Mouse (Mus musculus) midbrain, embryonic 12.5 days (tissue): ENCODE measurements around the gene Kif22. TPM values are rescaled to one million over a fixed set of nuclear protein-coding genes. Genes with fewer than 3 reads are reported as not detected.

Experiments used
- ATAC-seq: fragments of 200-750 bp; cut with Nextera tagmentation; 2 replicates; pipeline ENCODE4 v1.8.0; 2017; ENCODE audit warnings: low read depth, moderate TSS enrichment, moderate library complexity; ENCODE audit not compliant: low FRiP score
- H3K27ac ChIP-seq: fragments of 300-500 bp; sonication (generic); replicated peaks from 2 replicates; pipeline ENCODE4 v1.5.1; 2016; ENCODE audit warnings: mild to moderate bottlenecking
- H3K27me3 ChIP-seq: fragments of 300-500 bp; sonication (generic); 2 replicates; pipeline ENCODE4 v1.6.1; 2016; ENCODE audit warnings: mild to moderate bottlenecking
- H3K36me3 ChIP-seq: fragments of 300-500 bp; sonication (generic); 2 replicates; pipeline ENCODE4 v1.6.1; 2016
- H3K4me1 ChIP-seq: fragments of 300-500 bp; sonication (generic); 2 replicates; pipeline ENCODE4 v1.6.1; 2016
- H3K4me2 ChIP-seq: fragments of 300-500 bp; sonication (generic); replicated peaks from 2 replicates; pipeline ENCODE4 v1.6.1; 2016; ENCODE audit warnings: mild to moderate bottlenecking, moderate library complexity
- H3K4me3 ChIP-seq: fragments of 300-500 bp; sonication (generic); 2 replicates; pipeline ENCODE4 v1.5.1; 2016; ENCODE audit warnings: mild to moderate bottlenecking
- H3K9ac ChIP-seq: fragments of 300-500 bp; sonication (generic); replicated peaks from 2 replicates; pipeline ENCODE4 v1.6.1; 2016; ENCODE audit warnings: mild to moderate bottlenecking, moderate library complexity
- H3K9me3 ChIP-seq: fragments of 300-500 bp; sonication (generic); 2 replicates; pipeline ENCODE4 v1.6.1; 2016; ENCODE audit warnings: mild to moderate bottlenecking
- WGBS: fragments of 180-500 bp; shearing (Covaris S2); methylation state at CpG from one replicate; pipeline ENCODE4 v1.1.7; 2016; 5-methylcytosine and 5-hydroxymethylcytosine counted together
- polyA plus RNA-seq: library from polyadenylated mRNA; unstranded; fragments of >200 nt; fragmentation: Nextera tagmentation; extraction: Ambion mirVana; gene quantifications from 2 replicates; pipeline ENCODE4 v1.2.1, GENCODE M21; 2016

The Kif22 gene
- polyA plus RNA-seq, 1 experiment from 2014 or later: 136 TPM

DNA sequence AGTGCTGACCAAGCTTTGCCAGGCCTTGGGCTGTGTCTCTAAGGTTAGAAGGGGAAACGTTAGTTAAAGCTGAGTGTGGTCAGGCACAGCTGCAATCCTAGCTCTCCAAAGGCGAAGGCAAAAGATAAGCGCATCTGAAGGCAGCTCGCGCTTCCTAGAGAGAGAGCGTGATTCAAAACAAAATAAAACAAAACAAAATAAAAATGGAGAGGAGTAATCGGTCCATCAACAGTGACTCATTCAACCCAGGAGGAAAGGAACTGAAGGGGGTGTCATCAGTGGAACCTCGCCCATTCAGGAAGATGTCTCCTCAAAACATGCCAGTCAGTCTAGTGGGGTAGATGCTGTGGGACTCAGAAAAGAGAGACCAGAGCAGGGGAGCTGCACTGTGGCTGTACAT lies 40.0 kb upstream of the Kif22 start:
- H3K9me3 ChIP-seq: no peaks in the 10 kb centered on the region

GRCm38 (mm10) chr7:127080045-127080444 lies 37.8 kb upstream of the Kif22 start:
- WGBS: 79% methylated on average over 3 of the region's 3 CpGs
- H3K4me1 ChIP-seq: no peaks in the 10 kb centered on the region
- H3K9me3 ChIP-seq: no peaks in the 10 kb centered on the region
- H3K36me3 ChIP-seq: no peaks in the 10 kb centered on the region
- H3K4me3 ChIP-seq: no peak overlapping the region
- H3K27me3 ChIP-seq: no peaks in the 10 kb centered on the region
- no peak overlapping the region for H3K27ac ChIP-seq
- ATAC-seq: no peak
- H3K9ac ChIP-seq: no peak overlapping the region
- H3K4me2 ChIP-seq: no peak overlapping the region

More for the DNA sequence above, 40.0 kb upstream of the Kif22 start:
- Histone ChIP-seq H3K27me3 (no peaks in the 10 kb centered on the region), H3K27ac (no peak overlapping the region), H3K4me1 (no peaks in the 10 kb centered on the region), H3K4me3 (no peak overlapping the region), H3K9ac (no peak overlapping the region), H3K4me2 (no peak overlapping the region), H3K36me3 (no peaks in the 10 kb centered on the region)
- ATAC-seq: no peak
- WGBS: 87% methylated on average over 8 of the region's 8 CpGs

- Histone ChIP-seq H3K27ac (no peak overlapping the region), H3K36me3 (no peaks in the 10 kb centered on the region), H3K4me1 (no peaks in the 10 kb centered on the region), H3K4me2 (no peak overlapping the region), H3K27me3 (no peaks in the 10 kb centered on the region), H3K9ac (no peak overlapping the region), H3K4me3 (no peak overlapping the region), H3K9me3 (no peaks in the 10 kb centered on the region)
- no peak for ATAC-seq
- 82% methylated on average over 3 of the region's 3 CpGs for WGBS
These were observed 35.4 kb upstream of the Kif22 start for GRCm38 (mm10) chr7:127077692-127078091.

- H3K9me3 ChIP-seq: no peaks in the 10 kb centered on the region
- no peaks in the 10 kb centered on the region for H3K4me1 ChIP-seq
- no peak overlapping the region for H3K9ac ChIP-seq
- no peak for ATAC-seq
- H3K4me3 ChIP-seq: no peak overlapping the region
- H3K4me2 ChIP-seq: no peak overlapping the region
- 93% methylated on average over 5 of the region's 5 CpGs for WGBS
- H3K27ac ChIP-seq: no peak overlapping the region
- no peaks in the 10 kb centered on the region for H3K27me3 ChIP-seq
- H3K36me3 ChIP-seq: no peaks in the 10 kb centered on the region
These were observed 33.9 kb upstream of the Kif22 start for GRCm38 (mm10) chr7:127076188-127076587.

DNA sequence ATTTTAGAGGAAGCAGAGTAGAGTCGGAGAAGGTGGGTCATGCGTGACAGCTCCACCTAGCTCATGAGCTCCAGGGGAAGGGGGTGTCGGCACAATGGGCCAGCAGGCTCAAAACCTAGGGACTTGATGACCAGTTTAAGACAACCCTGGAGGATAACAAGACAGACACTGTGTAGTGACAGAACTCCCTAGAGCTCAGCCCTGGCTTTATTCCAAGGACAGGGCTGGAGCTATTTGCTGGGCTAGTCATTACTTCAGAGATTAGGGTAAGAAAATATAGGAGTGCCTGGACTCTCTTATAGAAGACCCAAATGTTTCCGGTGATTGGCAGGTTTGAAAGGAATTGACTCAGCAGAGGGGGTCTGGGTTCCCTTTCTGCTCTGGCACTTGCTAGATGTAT lies 30.9 kb upstream of the Kif22 start:
- ATAC-seq: no peak
- H3K27ac ChIP-seq: no peak overlapping the region
- H3K4me2 ChIP-seq: no peak overlapping the region
- H3K4me1 ChIP-seq: no peaks in the 10 kb centered on the region
- H3K36me3 ChIP-seq: no peaks in the 10 kb centered on the region
- 84% methylated on average over 4 of the region's 4 CpGs for WGBS
- no peak overlapping the region for H3K4me3 ChIP-seq
- H3K9me3 ChIP-seq: no peaks in the 10 kb centered on the region
- H3K27me3 ChIP-seq: no peaks in the 10 kb centered on the region
- H3K9ac ChIP-seq: no peak overlapping the region

- no peak overlapping the region for H3K9ac ChIP-seq
- H3K27ac ChIP-seq: no peak overlapping the region
- no peaks in the 10 kb centered on the region for H3K4me1 ChIP-seq
- H3K27me3 ChIP-seq: no peaks in the 10 kb centered on the region
- no peaks in the 10 kb centered on the region for H3K36me3 ChIP-seq
- ATAC-seq: no peak
- H3K4me2 ChIP-seq: no peak overlapping the region
- no peak overlapping the region for H3K4me3 ChIP-seq
- 71% methylated on average over 4 of the region's 4 CpGs for WGBS
- H3K9me3 ChIP-seq: no peaks in the 10 kb centered on the region
These were observed 28.7 kb upstream of the Kif22 start for GRCm38 (mm10) chr7:127070871-127071413.

DNA sequence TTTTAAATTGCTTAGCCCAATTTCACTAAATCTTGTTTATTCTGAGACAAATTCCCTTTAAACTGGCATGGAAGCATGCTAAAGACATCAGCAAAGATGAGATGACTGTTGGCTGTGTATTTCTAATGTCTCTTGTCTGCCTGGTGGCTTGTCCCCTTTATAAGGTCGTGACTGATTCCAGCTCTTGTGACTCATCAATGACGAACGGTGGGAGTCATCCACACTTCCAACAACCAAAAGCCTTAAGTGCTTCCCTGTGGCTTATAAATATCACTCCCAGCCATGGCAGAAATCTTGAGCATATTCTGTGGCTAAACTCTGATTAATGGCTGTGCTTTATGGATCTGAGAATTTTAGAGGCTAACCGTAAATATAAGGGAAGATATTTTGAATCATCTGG lies 24.0 kb upstream of the Kif22 start:
- no peak overlapping the region for H3K9ac ChIP-seq
- H3K4me1 ChIP-seq: no peaks in the 10 kb centered on the region
- H3K9me3 ChIP-seq: no peaks in the 10 kb centered on the region
- H3K27ac ChIP-seq: no peak overlapping the region
- H3K27me3 ChIP-seq: no peaks in the 10 kb centered on the region
- no peaks in the 10 kb centered on the region for H3K36me3 ChIP-seq
- H3K4me2 ChIP-seq: no peak overlapping the region
- H3K4me3 ChIP-seq: no peak overlapping the region
- no peak for ATAC-seq
- WGBS: 87% methylated on average over 4 of the region's 4 CpGs

DNA sequence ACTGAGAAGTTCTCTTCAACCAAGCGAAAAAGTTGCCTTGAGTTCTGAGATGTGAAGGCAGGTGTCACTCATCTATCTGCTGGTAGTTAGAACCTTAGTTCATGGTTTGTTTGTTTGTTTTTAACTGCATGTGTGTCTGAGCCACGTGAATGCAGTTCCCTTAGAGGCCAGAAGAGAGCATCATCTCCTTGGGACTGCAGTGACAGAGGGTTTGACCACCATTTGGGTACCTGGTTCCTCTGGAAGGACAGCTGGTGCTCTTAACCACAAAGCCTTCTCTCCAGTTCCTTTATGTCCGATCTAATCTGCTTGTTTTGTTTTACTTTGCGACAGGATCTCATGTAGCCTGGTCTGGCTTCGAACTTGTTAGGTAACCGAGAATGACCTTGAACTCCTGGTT lies 23.3 kb upstream of the Kif22 start:
- no peaks in the 10 kb centered on the region for H3K36me3 ChIP-seq
- WGBS: 89% methylated on average over 6 of the region's 6 CpGs
- no peaks in the 10 kb centered on the region for H3K27me3 ChIP-seq
- no peak overlapping the region for H3K4me2 ChIP-seq
- no peak for ATAC-seq
- H3K27ac ChIP-seq: no peak overlapping the region
- H3K9ac ChIP-seq: no peak overlapping the region
- H3K4me1 ChIP-seq: no peaks in the 10 kb centered on the region
- H3K4me3 ChIP-seq: no peak overlapping the region
- no peaks in the 10 kb centered on the region for H3K9me3 ChIP-seq

DNA sequence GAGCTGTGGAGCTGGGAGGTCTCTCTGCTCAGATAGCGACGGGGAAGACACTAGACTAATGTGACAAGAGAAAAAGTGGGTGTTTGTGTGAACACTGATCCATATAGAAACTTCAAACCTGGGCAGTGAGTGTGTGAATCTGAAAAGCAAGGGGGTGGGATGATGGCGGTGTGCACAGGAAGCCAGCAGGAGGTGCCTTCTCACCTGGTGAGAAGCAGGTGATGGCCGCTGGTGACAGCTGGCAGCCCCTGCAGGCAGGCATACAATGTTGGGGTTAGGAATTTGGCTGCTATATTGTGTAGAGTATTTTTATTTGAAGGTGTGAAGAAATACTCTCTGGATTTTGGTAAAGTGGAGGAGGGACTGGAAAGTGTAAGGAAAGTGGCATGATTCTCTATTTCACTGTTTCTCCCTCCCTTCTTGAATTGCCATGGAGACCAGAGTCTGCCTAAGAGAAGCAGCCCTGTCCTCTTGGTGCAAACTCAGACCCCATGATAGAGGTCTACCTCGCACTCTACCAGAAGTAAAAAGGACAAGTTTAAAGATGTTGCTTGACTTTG lies 12.8 kb upstream of the Kif22 start:
- no peak for ATAC-seq
- Histone ChIP-seq H3K27me3 (no peaks in the 10 kb centered on the region), H3K36me3 (no peaks in the 10 kb centered on the region), H3K4me2 (no peak overlapping the region), H3K9me3 (no peaks in the 10 kb centered on the region), H3K27ac (no peak overlapping the region), H3K9ac (no peak overlapping the region), H3K4me3 (no peak overlapping the region), H3K4me1 (no peaks in the 10 kb centered on the region)
- 67% methylated on average over 5 of the region's 5 CpGs for WGBS

DNA sequence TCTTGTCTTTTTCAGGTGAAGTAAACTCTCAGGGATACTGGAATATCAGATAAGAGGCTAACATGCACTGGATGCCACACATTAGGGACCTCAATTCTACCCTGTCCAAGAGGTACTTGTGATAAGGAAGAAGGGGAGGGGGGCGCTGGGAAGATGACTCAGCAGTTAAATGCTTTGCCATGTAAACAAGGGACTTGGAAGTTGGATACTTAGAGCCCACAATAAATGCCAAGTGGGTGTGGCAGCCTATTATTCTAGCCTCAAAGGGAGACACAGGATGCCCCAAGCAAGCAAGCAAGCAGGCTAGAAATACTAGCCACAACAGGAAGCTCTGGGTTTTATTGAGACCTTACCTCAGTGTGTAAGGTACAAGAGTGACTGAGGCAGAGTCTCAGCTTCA lies 11.0 kb downstream of the Kif22 start:
- no peak overlapping the region for H3K4me2 ChIP-seq
- no peaks in the 10 kb centered on the region for H3K27me3 ChIP-seq
- no peak for ATAC-seq
- no peak overlapping the region for H3K27ac ChIP-seq
- H3K9me3 ChIP-seq: no peaks in the 10 kb centered on the region
- H3K36me3 ChIP-seq: peaks cover 73% of the 10 kb centered on the region
- H3K4me3 ChIP-seq: no peak overlapping the region
- 88% methylated on average over 1 of the region's 1 CpGs for WGBS
- H3K9ac ChIP-seq: no peak overlapping the region
- H3K4me1 ChIP-seq: peaks cover 8% of the 10 kb centered on the region

DNA sequence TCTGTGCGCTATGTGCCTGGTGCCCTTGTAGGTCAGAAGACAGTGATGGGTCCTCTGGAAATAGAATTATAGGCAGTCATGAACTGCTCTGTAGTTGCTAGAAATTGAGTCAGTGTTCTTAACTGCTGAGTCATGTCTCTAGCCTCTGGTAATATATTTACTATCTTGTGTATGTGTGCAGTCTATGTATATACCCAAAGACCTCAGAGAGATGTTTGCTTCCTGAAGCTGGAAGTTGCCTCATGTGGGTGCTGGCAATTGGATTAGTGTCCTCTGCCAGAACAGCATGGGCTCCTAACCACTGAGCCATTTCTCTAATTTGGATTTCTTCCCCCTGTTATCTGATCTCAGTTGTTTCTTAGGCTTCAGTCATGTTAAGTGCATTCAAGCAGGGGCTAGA lies 12.1 kb downstream of the Kif22 start:
- Histone ChIP-seq H3K4me2 (no peak overlapping the region), H3K9ac (no peak overlapping the region), H3K4me1 (peaks cover 8% of the 10 kb centered on the region), H3K27me3 (no peaks in the 10 kb centered on the region), H3K4me3 (no peak overlapping the region), H3K9me3 (no peaks in the 10 kb centered on the region), H3K27ac (no peak overlapping the region), H3K36me3 (peaks cover 65% of the 10 kb centered on the region)
- ATAC-seq: no peak
- WGBS: 96% methylated on average over 1 of the region's 1 CpGs

- Histone ChIP-seq H3K4me2 (peak overlapping the region; percentile 98), H3K4me3 (peak overlapping the region; percentile 98), H3K27ac (peak overlapping the region; percentile 99), H3K9ac (peak overlapping the region; percentile 100), H3K27me3 (no peaks in the 10 kb centered on the region), H3K9me3 (no peaks in the 10 kb centered on the region), H3K4me1 (peaks cover 31% of the 10 kb centered on the region), H3K36me3 (peaks cover 63% of the 10 kb centered on the region)
- ATAC-seq: no peak
- WGBS: 71% methylated on average over 8 of the region's 8 CpGs
These were observed 14.4 kb downstream of the Kif22 start for GRCm38 (mm10) chr7:127027885-127028284.
